Mouse (Mus musculus): ENCODE data around the gene Crebbp.

Gene Crebbp

DNA sequence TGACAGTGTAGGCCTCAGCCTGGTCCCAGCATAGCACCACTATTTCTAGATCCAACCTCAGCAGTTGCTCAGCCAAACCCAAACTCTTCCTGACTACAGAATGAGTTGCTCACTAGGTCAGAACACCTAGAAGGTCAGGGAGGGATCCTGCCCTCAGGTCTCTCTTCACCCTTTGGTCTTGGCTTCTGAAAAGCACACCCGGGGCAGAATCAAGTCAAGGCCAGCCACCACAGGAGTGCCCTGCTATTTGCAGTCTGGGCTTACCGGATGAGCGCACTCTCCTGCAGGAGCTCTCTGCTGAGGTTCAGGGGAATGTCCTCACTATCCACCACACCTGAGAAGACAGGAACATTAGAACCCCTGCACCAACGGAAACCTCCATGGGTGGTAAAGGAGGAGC is 161.2 kb downstream of the Crebbp start:
- no peak for DNase-seq (ENCODE audit: low read depth, low spot score)

- DNase-seq (ENCODE audit: low read depth, low spot score), result no peak
Measured at GRCm38 (mm10) chr16:4045524-4045923, 168.3 kb downstream of the Crebbp start.

GRCm38 (mm10) chr16:4044093-4044492 is 169.7 kb downstream of the Crebbp start:
- no peak for DNase-seq (ENCODE audit: low read depth, low spot score)

DNA sequence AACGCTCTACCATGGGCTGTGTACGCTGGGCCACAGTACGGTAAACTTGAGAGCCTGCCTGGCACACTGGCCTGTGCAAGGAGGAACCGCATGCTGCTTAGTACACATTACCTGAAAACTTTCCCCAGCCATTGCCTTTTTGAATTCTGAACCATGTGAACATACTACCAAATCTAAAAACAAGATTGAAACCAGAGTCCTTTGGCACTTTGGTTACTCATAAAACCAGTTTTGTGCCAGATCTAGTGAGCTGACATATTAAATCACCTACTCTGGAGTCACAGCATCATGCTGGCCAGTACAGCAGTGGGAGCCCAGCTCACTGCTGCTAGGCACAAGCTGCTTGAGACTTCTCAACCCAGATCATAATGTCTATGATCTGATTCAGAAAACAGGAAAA is 172.2 kb downstream of the Crebbp start:
- DNase-seq (ENCODE audit: low read depth, low spot score), result no peak

DNA sequence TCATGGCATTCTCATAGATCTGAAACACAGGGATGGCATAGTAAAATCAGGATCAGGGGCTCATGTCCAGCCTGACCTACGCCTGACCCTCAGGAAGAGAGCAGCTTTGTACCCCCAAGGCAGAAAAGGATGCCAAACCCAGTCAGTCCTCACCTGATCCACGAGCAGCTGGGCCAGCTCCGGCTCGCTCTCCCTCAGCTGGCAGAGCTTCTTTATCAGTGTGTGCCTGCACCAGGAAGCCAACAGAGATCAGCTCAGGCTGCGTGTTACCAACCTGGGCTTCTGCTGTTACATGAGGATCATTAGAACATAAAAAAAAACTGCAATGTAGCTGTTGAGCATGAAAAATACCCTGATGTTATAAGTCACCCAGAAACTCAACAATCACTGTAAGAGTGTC is 173.6 kb downstream of the Crebbp start:
- DNase-seq (ENCODE audit: low read depth, low spot score), result no peak

GRCm38 (mm10) chr16:4037690-4038089 is 176.1 kb downstream of the Crebbp start:
- DNase-seq (ENCODE audit: low read depth, low spot score), result no peak

DNA sequence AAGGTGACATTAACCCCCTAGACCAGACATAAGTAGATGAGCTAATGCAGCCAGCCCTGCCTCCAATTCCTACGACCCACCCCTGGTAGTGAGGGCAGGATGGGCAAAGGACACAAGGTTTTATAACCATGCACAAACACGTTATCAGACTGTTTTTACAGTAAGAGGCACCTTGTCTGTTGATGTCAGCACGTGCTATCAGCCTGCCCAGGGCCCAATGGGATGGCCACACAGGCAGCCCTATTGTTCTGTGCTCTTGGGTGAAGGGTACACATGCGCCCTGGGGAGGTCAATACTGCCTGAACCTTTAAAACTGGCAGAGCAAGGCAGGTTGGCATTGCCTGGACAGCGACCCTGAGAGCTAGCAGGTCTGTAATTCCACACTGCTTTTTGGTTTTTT is 177.0 kb downstream of the Crebbp start, which contains the start of gene Dnase1:
TSS of gene Dnase1 (plus strand) at position 136 of the 400 bp plus-strand sequence.
- DNase-seq (ENCODE audit: low read depth, low spot score), result no peak

GRCm38 (mm10) chr16:4035575-4035974 is 178.2 kb downstream of the Crebbp start:
- no peak for DNase-seq (ENCODE audit: low read depth, low spot score)

GRCm38 (mm10) chr16:4034476-4034875 is 179.3 kb downstream of the Crebbp start:
- no peak for DNase-seq (ENCODE audit: low read depth, low spot score)

- DNase-seq (ENCODE audit: low read depth, low spot score), result no peak
Measured at GRCm38 (mm10) chr16:4033971-4034370, 179.8 kb downstream of the Crebbp start.

- DNase-seq (ENCODE audit: low read depth, low spot score), result no peak
Measured at GRCm38 (mm10) chr16:4032341-4032748, 181.5 kb downstream of the Crebbp start.

GRCm38 (mm10) chr16:4031441-4032274 is 182.1 kb downstream of the Crebbp start:
- no peak for DNase-seq (ENCODE audit: low read depth, low spot score)
